Mouse (Mus musculus) lung, postnatal 0 days (tissue): ENCODE data around the gene Rtkn2.

Experiments
- CTCF ChIP-seq: IDR thresholded peaks from 2 replicates; pipeline ENCODE4 v1.5.1; 2016; ENCODE audit warnings: antibody characterized with exemption, mild to moderate bottlenecking
- EP300 ChIP-seq: IDR thresholded peaks from 2 replicates; pipeline ENCODE4 v1.6.1; 2016; ENCODE audit warnings: antibody characterized with exemption, mild to moderate bottlenecking, control low read depth

GRCm38 (mm10) chr10:67977271-67977670 lies 2.1 kb upstream of the Rtkn2 start:
- TF ChIP-seq CTCF, result no peak
- no peak for TF ChIP-seq EP300
